Mouse (Mus musculus): ENCODE results near the gene Qtrt2. TPM values are rescaled to one million over a fixed set of nuclear protein-coding genes. Genes with fewer than 3 reads are reported as not detected.

The Qtrt2 gene
- total RNA-seq, 4 experiments from 2014 or later, result 6.4 to 16.6 (median 13.0) TPM

GRCm38 (mm10) chr16:43816321-43816720 is 110.3 kb downstream of the Qtrt2 start:
- no peak for DNase-seq (ENCODE audit: low spot score)

- no peak for DNase-seq (ENCODE audit: low spot score)
These were observed 112.0 kb downstream of the Qtrt2 start for GRCm38 (mm10) chr16:43814644-43815043.

Other genes starting within 250 kb of the Qtrt2 start
- gene Drd3, start 172.8 kb downstream of the Qtrt2 start, total RNA-seq (2022), result not detected
- 10 to 100 TPM in 1 of 4 experiments, 1 to 10 TPM in 3; 2.3 to 10.1 (median 3.4) TPM for gene Ccdc191, start 37.0 kb downstream of the Qtrt2 start, total RNA-seq (2022)
- under 1 TPM; 0.33 to 0.57 (median 0.40) TPM for gene Zdhhc23, start 53.0 kb upstream of the Qtrt2 start, total RNA-seq (2022)
- under 1 TPM; 0.35 to 0.79 (median 0.62) TPM for gene Gramd1c, start 136.5 kb upstream of the Qtrt2 start, total RNA-seq (2022)
- gene Atp6v1a, start 212.9 kb upstream of the Qtrt2 start, total RNA-seq (2022), result 10 to 100 TPM; 20.2 to 26.2 (median 24.9) TPM
- gene Naa50, start 213.0 kb upstream of the Qtrt2 start, total RNA-seq (2022), result 10 to 100 TPM; 54.3 to 58.7 (median 55.4) TPM
- 10 to 100 TPM; 15.6 to 22.2 (median 17.3) TPM for gene Usf3, start 246.4 kb upstream of the Qtrt2 start, total RNA-seq (2022)